Mouse (Mus musculus) hindbrain, postnatal 0 days (tissue): Measurements from ENCODE around the gene Col23a1. TPM values are rescaled to one million over a fixed set of nuclear protein-coding genes. Genes with fewer than 3 reads are reported as not detected.
A peak's percentile ranks its signal among the peaks of the same experiment; 100 is the strongest.

Experiments
- ATAC-seq: fragments of 200-750 bp; cut with Nextera tagmentation; 2 replicates; pipeline ENCODE4 v1.8.0; 2017; ENCODE audit warnings: mild to moderate bottlenecking, moderate TSS enrichment, moderate library complexity
- DNase-seq: peaks from one replicate; pipeline ENCODE4 v3.0.0-alpha.2; 2015; ENCODE audit warnings: low spot score
- H3K27ac ChIP-seq: fragments of 300-500 bp; sonication (generic); 2 replicates; pipeline ENCODE4 v1.5.1; 2014; ENCODE audit warnings: mild to moderate bottlenecking
- H3K27me3 ChIP-seq: fragments of 300-500 bp; sonication (generic); 2 replicates; pipeline ENCODE4 v1.6.1; 2014; ENCODE audit warnings: low read length, mixed read lengths; ENCODE audit not compliant: insufficient read depth
- H3K36me3 ChIP-seq: fragments of 300-500 bp; sonication (generic); 2 replicates; pipeline ENCODE4 v1.6.1; 2014; ENCODE audit warnings: low read length, mixed read lengths; ENCODE audit not compliant: insufficient read depth
- H3K4me1 ChIP-seq: fragments of 300-500 bp; sonication (generic); 2 replicates; pipeline ENCODE4 v1.6.1; 2014; ENCODE audit warnings: antibody characterized with exemption, low read length, mixed read lengths; ENCODE audit not compliant: insufficient read depth
- H3K4me2 ChIP-seq: fragments of 300-500 bp; sonication (generic); 2 replicates; pipeline ENCODE4 v1.6.1; 2014; ENCODE audit warnings: low read depth, mild to moderate bottlenecking, low read length, moderate library complexity, mixed read lengths
- H3K4me3 ChIP-seq: fragments of 300-500 bp; sonication (generic); 2 replicates; pipeline ENCODE4 v1.5.1; 2014; ENCODE audit warnings: low read length
- H3K9ac ChIP-seq: fragments of 300-500 bp; sonication (generic); replicated peaks from 2 replicates; pipeline ENCODE4 v1.6.1; 2014; ENCODE audit warnings: mild to moderate bottlenecking, low read length, moderate library complexity, mixed read lengths
- H3K9me3 ChIP-seq: fragments of 300-500 bp; sonication (generic); 2 replicates; pipeline ENCODE4 v1.6.1; 2016; ENCODE audit warnings: low read length, mixed read lengths
- CTCF ChIP-seq: IDR thresholded peaks from 2 replicates; pipeline ENCODE4 v1.5.1; 2016; ENCODE audit warnings: antibody characterized with exemption, control low read depth, low read depth
- WGBS: fragments of 180-500 bp; shearing (Covaris S2); extraction: QIAGEN DNeasy Blood & Tissue Kit; methylation state at CpG from one replicate; pipeline ENCODE4 v1.1.7; 2014; 5-methylcytosine and 5-hydroxymethylcytosine counted together
- polyA plus RNA-seq: library from polyadenylated mRNA; unstranded; fragments of >200 nt; fragmentation: Nextera tagmentation; extraction: Ambion mirVana; gene quantifications from 2 replicates; pipeline ENCODE4 v1.2.1, GENCODE M21; 2015
- total RNA-seq: library from RNA; depleted of rRNA; stranded (reverse); fragments of >200 nt; gene quantifications from 2 replicates; pipeline ENCODE4 v1.2.3, GENCODE M21; 2014

Gene Col23a1
- total and polyA plus RNA-seq, 2 experiments from 2014 or later = 9.5 to 17.7 TPM

DNA sequence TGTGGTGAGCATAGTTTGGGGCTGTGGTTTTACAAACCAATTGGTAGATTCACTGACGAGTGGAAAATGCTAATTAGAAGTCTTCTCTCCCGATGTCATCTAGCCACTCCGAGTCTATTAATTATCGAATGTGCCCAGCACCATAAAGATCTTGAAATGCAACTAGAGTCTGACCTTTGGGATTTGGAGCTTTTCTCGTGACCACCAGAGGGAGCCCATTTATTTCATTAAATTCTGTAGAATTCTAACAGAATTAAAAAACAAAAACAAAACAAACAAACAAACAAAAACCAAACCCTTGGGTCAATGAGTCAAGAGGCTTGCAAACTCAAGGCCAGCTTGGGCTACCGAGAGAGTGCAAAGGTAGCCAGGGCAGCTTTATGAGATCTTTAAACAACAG, 37.2 kb downstream of the Col23a1 start:
- WGBS = 55% methylated on average over 6 of the region's 6 CpGs
- Histone ChIP-seq H3K27me3 (no peaks in the 10 kb centered on the region), H3K4me3 (no peak overlapping the region), H3K4me1 (no peaks in the 10 kb centered on the region), H3K36me3 (no peaks in the 10 kb centered on the region), H3K27ac (no peak overlapping the region), H3K9me3 (no peaks in the 10 kb centered on the region), H3K9ac (no peak overlapping the region), H3K4me2 (no peak overlapping the region)
- peak; percentile 58 for TF ChIP-seq CTCF
- DNase-seq (peak; percentile 64), ATAC-seq (no peak)

DNA sequence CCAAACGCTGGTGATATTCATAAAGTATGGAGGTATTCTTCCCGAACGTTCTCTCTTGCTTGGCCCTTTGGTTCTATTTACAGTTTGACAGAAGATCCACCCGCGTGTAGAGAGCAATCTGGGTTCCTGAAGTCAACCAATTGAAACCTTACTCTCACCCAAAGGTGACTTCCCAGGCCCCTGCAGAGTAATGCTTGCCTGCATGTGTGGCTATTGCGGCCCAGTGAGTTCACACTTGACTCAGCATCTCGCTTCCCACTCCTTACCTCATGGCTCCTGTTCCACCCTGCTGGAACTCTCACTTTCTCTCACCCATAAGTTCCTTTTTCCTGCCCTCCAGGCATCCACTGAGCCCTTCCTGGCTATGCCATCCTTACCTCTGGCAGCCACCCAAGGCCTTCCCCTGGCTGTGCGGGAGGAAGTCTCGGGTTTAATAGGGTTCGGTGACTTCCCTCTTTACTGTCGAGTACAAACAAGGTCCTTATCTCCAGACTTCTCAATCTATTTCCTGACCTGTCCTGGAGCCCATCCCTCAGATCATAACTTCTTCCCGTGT, 38.7 kb downstream of the Col23a1 start:
- H3K4me2 ChIP-seq = no peak overlapping the region
- H3K4me1 ChIP-seq = no peaks in the 10 kb centered on the region
- no peak overlapping the region for H3K9ac ChIP-seq
- no peak for ATAC-seq
- 85% methylated on average over 12 of the region's 12 CpGs for whole genome bisulfite sequencing
- H3K4me3 ChIP-seq = no peak overlapping the region
- DNase-seq = no peak
- H3K9me3 ChIP-seq = no peaks in the 10 kb centered on the region
- no peaks in the 10 kb centered on the region for H3K36me3 ChIP-seq
- no peaks in the 10 kb centered on the region for H3K27me3 ChIP-seq
- H3K27ac ChIP-seq = no peak overlapping the region
- TF ChIP-seq CTCF = no peak

DNA sequence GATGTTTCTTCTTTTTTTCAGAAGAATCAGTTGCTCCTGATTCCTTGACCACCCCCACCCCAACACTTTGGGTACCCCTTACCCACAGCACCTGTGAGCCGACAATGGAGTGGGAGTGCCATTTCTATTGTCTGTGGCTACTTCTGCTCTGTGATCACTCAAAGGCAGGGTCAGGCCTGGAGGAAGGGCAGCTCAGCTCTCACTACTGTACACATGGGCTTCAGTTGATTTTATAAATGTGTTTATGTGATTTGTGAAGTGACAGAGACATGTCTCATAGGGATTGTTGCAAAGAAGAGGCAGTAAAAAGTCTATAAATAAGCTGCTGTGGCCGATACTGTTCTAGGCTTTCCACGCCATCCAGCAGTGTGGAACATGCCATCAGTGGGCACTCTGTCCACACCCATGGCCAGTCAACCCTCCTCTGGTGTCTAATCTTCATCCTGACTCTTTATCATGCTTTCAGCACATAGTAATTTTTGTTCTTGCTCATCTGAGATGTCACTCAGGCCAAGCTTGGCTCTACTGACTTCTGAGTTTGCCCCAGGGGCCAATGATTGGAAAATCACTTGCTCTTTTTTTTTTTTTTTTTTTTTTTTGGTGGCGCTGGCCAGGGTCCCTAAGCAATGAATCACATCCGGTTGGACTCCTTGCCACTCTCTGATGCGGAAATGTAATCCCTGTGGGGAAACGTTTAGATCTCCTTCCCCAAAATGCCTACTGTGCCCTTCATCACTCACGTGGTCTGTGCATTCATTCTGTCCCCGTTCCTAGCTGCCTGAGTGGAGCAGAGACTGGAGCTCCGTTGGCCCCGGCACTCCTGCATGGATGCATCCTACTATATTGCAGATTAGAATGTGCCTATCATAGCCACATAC, 40.4 kb downstream of the Col23a1 start:
- 74% methylated on average over 11 of the region's 11 CpGs for WGBS
- no peak overlapping the region for H3K27ac ChIP-seq
- no peaks in the 10 kb centered on the region for H3K27me3 ChIP-seq
- no peak for TF ChIP-seq CTCF
- no peak overlapping the region for H3K9ac ChIP-seq
- no peak overlapping the region for H3K4me2 ChIP-seq
- ATAC-seq (no peak), DNase-seq (no peak)
- no peaks in the 10 kb centered on the region for H3K4me1 ChIP-seq
- H3K4me3 ChIP-seq = no peak overlapping the region
- H3K36me3 ChIP-seq = no peaks in the 10 kb centered on the region
- no peaks in the 10 kb centered on the region for H3K9me3 ChIP-seq

DNA sequence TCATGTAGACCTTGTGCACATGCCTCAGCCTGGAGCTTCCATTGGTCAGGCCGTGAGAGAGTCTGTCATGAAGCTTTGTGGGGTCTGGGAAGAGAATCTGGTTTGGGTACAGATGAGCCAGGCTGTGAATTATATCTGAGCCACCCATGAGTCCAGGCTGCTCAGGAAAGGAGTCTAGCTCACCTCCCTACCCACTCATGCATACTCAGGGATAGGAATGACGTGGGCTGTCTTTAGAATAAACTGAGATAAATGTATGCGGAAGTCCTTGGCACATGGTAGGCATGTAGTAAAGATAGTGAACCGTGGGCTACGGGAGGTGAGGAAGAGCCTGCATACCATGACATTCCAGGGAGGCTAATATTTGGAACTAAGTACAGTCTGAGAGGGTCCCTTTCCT, 44.3 kb downstream of the Col23a1 start:
- no peak for TF ChIP-seq CTCF
- ATAC-seq (no peak), DNase-seq (no peak)
- H3K4me3 ChIP-seq = no peak overlapping the region
- H3K4me2 ChIP-seq = no peak overlapping the region
- no peaks in the 10 kb centered on the region for H3K27me3 ChIP-seq
- H3K27ac ChIP-seq = no peak overlapping the region
- no peaks in the 10 kb centered on the region for H3K9me3 ChIP-seq
- 90% methylated on average over 5 of the region's 5 CpGs for WGBS
- H3K9ac ChIP-seq = no peak overlapping the region
- no peaks in the 10 kb centered on the region for H3K4me1 ChIP-seq
- H3K36me3 ChIP-seq = no peaks in the 10 kb centered on the region

DNA sequence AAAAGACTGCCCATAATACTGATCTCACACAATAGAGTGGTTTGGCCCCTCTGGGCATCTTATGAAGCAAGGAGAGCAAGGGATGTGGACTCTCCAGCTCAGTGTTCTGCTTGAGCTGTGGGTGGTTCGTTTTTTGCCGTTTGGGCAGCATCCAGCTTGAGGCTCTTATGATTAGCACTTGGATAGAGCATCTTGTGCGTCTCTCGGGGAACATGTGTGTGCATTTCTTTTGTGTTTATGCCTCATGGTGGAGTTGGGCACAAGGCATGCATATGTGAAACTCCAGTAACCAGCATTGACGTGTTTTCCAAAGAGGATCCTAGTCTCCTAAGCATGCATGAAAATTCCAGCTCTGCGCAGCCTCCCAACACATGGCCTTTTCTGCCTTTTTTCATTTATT, 47.9 kb downstream of the Col23a1 start:
- 64% methylated on average over 6 of the region's 6 CpGs for WGBS
- H3K9me3 ChIP-seq = no peaks in the 10 kb centered on the region
- no peak overlapping the region for H3K4me3 ChIP-seq
- H3K4me1 ChIP-seq = no peaks in the 10 kb centered on the region
- no peak for ATAC-seq
- no peak for TF ChIP-seq CTCF
- H3K9ac ChIP-seq = no peak overlapping the region
- no peak overlapping the region for H3K27ac ChIP-seq
- DNase-seq = no peak
- H3K36me3 ChIP-seq = no peaks in the 10 kb centered on the region
- H3K4me2 ChIP-seq = no peak overlapping the region
- no peaks in the 10 kb centered on the region for H3K27me3 ChIP-seq

DNA sequence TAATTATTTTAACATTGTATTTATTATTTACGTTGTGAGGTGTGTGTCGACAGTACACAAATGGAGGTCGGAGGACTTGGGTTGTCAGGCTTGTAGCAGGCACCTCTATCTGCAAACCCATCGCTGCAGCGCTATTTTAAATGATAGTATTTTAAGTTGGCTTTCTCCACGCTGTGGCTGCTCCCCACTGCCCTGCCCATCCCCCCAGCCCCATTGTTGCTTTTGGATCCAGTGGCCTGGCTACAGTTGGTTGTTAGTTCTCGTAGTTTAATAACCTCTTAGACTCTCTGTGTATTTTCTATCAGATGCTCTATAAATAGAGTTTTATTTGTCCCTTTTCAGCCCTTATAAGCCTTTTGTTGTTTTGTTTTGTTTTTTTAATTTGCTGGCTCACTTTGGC, 48.7 kb downstream of the Col23a1 start:
- H3K4me1 ChIP-seq = no peaks in the 10 kb centered on the region
- 73% methylated on average over 7 of the region's 7 CpGs for WGBS
- no peak for DNase-seq
- no peaks in the 10 kb centered on the region for H3K36me3 ChIP-seq
- H3K9me3 ChIP-seq = no peaks in the 10 kb centered on the region
- no peak overlapping the region for H3K27ac ChIP-seq
- no peak overlapping the region for H3K4me3 ChIP-seq
- no peak for ATAC-seq
- H3K27me3 ChIP-seq = no peaks in the 10 kb centered on the region
- no peak overlapping the region for H3K9ac ChIP-seq
- no peak for TF ChIP-seq CTCF
- H3K4me2 ChIP-seq = no peak overlapping the region

DNA sequence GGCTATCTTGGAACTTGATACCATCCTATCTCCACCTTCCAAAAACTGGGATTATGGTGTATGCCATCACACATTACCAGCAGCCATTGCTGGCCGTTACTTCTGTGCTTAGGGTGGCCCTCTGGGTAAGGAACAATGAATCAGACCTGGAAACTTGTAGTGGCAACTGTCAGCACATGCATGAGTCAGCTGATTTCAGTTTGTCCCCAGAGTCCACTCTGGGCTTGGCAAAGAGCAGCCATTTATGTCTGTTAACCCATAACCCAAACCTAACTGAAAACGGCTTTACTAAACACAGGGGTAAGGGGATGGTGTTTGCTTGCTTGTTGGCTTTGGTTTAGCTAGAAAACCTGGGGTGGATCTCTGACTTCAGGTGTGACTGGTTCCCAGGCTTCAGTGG, 51.4 kb downstream of the Col23a1 start:
- no peaks in the 10 kb centered on the region for H3K27me3 ChIP-seq
- 75% methylated on average over 2 of the region's 2 CpGs for WGBS
- H3K4me3 ChIP-seq = no peak overlapping the region
- DNase-seq = no peak
- ATAC-seq = no peak
- TF ChIP-seq CTCF = no peak
- no peak overlapping the region for H3K4me2 ChIP-seq
- no peak overlapping the region for H3K27ac ChIP-seq
- H3K4me1 ChIP-seq = no peaks in the 10 kb centered on the region
- no peak overlapping the region for H3K9ac ChIP-seq
- H3K36me3 ChIP-seq = no peaks in the 10 kb centered on the region
- H3K9me3 ChIP-seq = no peaks in the 10 kb centered on the region
